Mouse (Mus musculus): ENCODE data around the gene Hspa1a. TPM values are rescaled to one million over a fixed set of nuclear protein-coding genes. Genes with fewer than 3 reads are reported as not detected.
"Not testable (repeated sequence)": the region's sequence is repeated elsewhere in the genome, so short reads cannot be mapped to it uniquely, and the experiment has no call there.

The Hspa1a gene
- polyA plus RNA-seq, 1 experiment from 2014 or later = 0.94 TPM

DNA sequence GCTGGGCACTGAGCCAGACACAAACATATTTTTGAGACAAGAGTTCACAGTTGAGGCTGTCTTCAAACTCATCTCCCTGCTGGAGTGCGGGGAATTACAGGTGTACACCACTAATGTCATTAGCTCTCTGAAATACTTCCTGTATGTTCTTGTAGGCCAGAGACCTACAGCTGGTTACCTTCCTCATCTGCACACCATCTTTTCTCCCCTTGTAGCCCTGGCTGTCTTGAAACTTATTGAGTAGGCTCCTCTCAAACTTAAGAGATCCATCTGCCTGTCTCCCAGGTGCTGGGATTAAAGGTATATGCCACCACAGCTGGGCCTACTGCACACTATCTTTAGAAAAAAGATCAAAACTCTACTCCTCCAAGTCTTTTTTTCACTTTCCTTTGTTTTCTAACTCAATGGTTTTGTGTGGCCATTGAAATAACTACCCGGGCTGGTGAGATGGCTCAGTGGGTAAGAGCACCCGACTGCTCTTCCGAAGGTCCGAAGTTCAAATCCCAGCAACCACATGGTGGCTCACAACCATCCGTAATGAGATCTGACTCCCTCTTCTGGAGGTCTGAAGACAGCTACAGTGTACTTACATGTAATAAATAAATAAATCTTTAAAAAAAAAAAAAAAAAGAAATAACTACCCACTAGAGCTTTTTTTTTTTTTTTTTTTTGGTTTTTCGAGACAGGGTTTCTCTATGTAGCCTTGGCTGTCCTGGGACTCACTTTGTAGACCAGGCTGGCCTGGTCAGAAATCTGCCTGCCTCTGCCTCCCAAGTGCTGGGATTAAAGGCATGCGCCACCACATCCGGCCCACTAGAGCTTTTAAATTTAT is 23.0 kb downstream of the Hspa1a start:
- peaks cover 27% of the 10 kb centered on the region for H3K36me3 ChIP-seq (replicated peaks)
- peak; percentile 29 for DNase-seq (ENCODE audit: extremely low spot score, low spot score)
- 68% methylated on average over 9 of the region's 9 CpGs for WGBS
- H3K4me1 ChIP-seq = peaks cover 11% of the 10 kb centered on the region
- H3K27me3 ChIP-seq (ENCODE audit: poor library complexity, severe bottlenecking); H3K9me3 ChIP-seq; H3K27ac ChIP-seq: not testable (repeated sequence)
- H3K4me3 ChIP-seq = peak overlapping the region; percentile 98; the same call in 1 of the 2 replicates

DNA sequence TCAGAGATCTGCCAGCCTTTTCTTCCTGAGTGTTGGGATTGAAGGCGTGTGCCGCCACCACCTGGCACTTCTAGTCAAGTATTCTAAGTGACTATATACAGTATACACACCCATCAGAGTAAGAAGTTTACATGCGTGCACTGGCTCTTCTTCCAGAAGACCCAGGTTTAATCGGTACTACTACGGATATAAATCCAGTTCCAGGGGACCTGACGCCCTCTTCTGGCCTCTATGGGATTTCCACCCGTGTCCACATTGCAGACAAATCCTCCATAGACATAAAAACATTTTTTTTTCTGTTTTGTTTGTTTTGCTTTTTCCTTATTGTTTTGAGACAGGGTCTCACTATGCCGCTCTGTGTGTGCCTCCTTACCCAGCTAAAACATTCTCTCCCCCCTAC is 24.4 kb downstream of the Hspa1a start:
- Histone ChIP-seq H3K36me3 (replicated peaks) (peaks cover 27% of the 10 kb centered on the region), H3K4me1 (peaks cover 11% of the 10 kb centered on the region), H3K27me3 (ENCODE audit: poor library complexity, severe bottlenecking) (no peaks in the 10 kb centered on the region), H3K27ac (no peak overlapping the region), H3K4me3 (no peak overlapping the region), H3K9me3 (no peaks in the 10 kb centered on the region; the same call in 1 of the 2 replicates)
- DNase-seq (ENCODE audit: extremely low spot score, low spot score) = no peak
- 35% methylated on average over 8 of the region's 8 CpGs for WGBS

DNA sequence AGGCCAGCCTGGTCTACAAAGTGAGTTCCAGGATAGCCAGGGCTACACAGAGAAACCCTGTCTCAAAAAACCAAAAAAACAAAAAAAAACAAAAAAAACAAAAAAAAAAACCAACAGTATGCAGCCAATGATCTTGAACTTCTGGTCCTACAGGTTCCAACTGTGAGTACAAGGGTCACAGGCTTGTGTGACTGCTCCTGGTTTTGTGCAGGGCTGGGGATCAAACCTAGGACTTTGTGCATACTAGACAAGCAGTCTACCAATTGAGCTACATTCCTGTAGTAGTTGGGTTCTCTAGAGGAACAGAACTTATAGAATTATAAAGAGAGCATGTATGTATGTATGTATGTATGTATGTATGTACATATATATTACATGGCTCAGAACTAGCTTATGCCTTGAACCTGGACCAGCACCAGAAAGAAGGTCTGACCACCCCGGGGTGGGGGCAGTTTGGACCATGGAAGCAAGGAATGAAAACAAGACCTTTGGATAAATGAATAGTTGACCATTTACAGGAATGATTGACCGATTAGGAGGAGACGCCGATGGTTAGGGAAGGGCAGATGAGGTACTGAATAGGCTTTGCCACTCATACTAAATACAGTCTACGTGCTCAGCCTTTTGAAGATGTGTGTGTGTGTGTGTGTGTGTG is 25.3 kb downstream of the Hspa1a start:
- WGBS = 89% methylated on average over 5 of the region's 5 CpGs
- H3K9me3 ChIP-seq = no peaks in the 10 kb centered on the region; the same call in 1 of the 2 replicates
- peaks cover 16% of the 10 kb centered on the region for H3K4me1 ChIP-seq
- no peak overlapping the region for H3K27ac ChIP-seq
- no peaks in the 10 kb centered on the region for H3K27me3 ChIP-seq (ENCODE audit: poor library complexity, severe bottlenecking)
- H3K36me3 ChIP-seq (replicated peaks) = peaks cover 24% of the 10 kb centered on the region
- H3K4me3 ChIP-seq = no peak overlapping the region
- no peak for DNase-seq (ENCODE audit: extremely low spot score, low spot score)

DNA sequence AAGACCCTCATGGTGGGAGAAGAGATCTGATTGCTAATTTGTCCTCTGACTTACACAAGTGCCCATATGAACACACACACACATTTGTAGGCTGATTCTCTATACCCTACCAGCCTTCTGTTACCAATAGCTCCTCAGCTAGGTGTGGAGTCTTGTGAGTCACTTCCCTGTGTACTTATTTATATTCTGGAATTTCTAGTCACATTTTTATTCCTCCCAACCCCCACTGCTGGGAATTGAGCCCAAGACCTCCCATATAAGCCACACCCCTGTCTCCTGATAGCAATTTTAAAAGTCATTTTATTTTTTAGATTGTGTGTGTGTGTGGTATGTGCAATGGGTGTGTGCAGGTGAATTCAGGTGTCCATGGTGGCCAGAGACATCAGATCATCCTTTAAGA is 27.6 kb downstream of the Hspa1a start:
- Histone ChIP-seq H3K9me3 (no peaks in the 10 kb centered on the region; the same call in 1 of the 2 replicates), H3K36me3 (replicated peaks) (peaks cover 1% of the 10 kb centered on the region), H3K4me1 (peaks cover 15% of the 10 kb centered on the region), H3K4me3 (no peak overlapping the region), H3K27me3 (ENCODE audit: poor library complexity, severe bottlenecking) (no peaks in the 10 kb centered on the region), H3K27ac (no peak overlapping the region)
- DNase-seq (ENCODE audit: extremely low spot score, low spot score) = no peak

DNA sequence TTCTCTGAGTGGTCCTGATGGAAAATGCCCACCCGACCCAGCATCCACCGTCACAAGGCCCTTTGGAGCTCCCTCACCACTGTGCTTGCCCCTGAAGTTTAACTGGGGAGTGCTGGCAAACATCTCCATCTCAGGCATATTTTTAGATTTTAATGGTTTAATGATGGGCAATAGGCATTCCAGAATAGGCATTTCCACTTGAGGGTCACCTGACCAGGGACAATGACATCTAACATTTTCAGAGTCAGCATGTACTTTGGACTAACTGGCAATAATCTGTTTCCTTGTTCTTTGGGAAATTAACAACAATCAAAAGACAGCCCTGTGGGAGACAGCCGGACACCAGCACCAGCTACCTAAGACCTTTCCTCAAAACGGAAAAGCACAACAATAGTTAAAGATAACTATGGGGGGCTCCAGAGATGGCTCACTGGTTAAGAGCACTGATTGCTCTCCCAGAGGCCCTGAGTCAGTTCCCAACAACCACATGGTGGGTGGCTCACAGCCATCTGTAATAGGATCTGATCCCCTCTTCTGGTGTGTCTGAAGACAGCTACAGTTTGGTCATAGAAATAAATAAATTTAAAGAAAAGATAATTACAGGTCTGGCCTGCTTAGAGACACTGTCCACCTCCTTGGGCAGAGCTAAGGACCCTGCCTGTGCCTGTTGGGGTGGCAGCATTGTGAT is 28.7 kb downstream of the Hspa1a start:
- DNase-seq (ENCODE audit: extremely low spot score, low spot score) = no peak
- peaks cover 15% of the 10 kb centered on the region for H3K4me1 ChIP-seq
- H3K27me3 ChIP-seq (ENCODE audit: poor library complexity, severe bottlenecking) = no peaks in the 10 kb centered on the region
- no peaks in the 10 kb centered on the region; the same call in 1 of the 2 replicates for H3K9me3 ChIP-seq
- no peak overlapping the region for H3K4me3 ChIP-seq
- WGBS = 87% methylated on average over 4 of the region's 4 CpGs
- H3K36me3 ChIP-seq (replicated peaks) = no peaks in the 10 kb centered on the region
- no peak overlapping the region for H3K27ac ChIP-seq

DNA sequence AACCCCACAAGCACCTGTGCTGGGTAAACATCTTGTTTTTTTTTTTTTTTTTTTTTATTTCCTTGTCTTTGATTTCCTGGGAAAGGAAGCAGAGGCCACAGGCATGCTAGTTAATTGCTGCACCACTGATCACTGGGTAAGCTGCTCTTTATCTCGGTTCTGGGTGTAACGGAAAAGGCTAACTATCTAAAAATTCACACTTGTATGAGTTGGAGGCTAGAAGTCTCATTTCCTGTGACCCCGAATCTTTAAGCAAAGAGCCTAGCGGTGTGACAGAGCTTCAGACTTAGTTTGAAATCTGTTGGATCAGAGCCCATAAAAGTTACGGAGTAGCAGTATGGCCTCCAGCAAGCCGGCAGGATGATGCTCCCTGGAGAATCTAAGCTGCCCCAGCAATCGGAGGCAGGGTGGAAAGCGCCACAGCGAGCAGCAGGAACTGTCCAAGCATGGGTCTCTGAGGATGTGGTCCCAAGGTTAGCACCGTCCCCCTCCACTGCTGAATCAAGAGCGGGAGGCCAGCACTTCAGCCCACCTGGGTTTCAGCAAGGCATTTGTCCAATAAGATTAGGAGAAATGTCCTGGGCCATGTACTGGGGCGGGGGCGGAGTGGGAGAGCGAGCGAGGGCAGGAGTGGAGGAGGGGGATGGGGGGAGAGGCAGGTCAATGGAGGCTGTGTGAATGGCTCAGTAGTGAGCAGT is 30.5 kb downstream of the Hspa1a start:
- peak overlapping the region; percentile 46 for H3K4me3 ChIP-seq

DNA sequence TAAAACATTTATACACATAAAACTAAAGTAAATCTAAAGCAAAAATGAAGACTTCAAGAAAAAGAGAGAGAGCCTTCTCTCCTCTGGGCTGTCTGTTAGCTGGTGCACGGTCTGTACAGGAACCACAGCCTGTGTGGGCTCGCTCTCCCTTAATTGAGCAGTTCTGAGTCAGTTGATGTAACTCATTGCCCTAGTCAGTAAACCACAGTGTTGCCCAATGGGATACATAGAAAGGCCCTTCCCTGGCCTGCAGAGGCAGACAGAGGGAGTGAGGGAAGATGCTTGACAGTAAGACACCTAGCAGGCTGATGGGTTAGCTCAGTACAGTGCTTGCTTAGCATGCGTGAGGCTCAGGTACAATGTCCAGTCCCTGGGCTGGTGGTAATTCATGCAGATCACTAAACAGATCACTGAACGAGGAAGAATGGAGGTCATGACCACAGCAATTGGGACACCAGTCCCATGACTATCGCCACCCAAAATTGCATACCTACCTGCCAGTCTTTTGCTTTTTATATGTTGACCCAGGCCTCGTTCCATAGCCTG is 33.9 kb downstream of the Hspa1a start:
- WGBS = 91% methylated on average over 6 of the region's 6 CpGs
- Histone ChIP-seq H3K27ac (no peak overlapping the region), H3K4me3 (no peak overlapping the region), H3K27me3 (ENCODE audit: poor library complexity, severe bottlenecking) (no peaks in the 10 kb centered on the region; the same call in 1 of the 2 replicates), H3K9me3 (no peaks in the 10 kb centered on the region), H3K4me1 (peaks cover 35% of the 10 kb centered on the region), H3K36me3 (replicated peaks) (peaks cover 21% of the 10 kb centered on the region)
- no peak for DNase-seq (ENCODE audit: extremely low spot score, low spot score)

More for the DNA sequence above, 30.5 kb downstream of the Hspa1a start:
- peak overlapping the region; percentile 84 for H3K27ac ChIP-seq
- 6% methylated on average over 15 of the region's 15 CpGs for WGBS
- DNase-seq (ENCODE audit: extremely low spot score, low spot score) = peak; percentile 70
- no peaks in the 10 kb centered on the region for H3K36me3 ChIP-seq (replicated peaks)
- no peaks in the 10 kb centered on the region; the same call in 1 of the 2 replicates for H3K9me3 ChIP-seq
- H3K4me1 ChIP-seq = peaks cover 15% of the 10 kb centered on the region
- H3K27me3 ChIP-seq (ENCODE audit: poor library complexity, severe bottlenecking) = no peaks in the 10 kb centered on the region

DNA sequence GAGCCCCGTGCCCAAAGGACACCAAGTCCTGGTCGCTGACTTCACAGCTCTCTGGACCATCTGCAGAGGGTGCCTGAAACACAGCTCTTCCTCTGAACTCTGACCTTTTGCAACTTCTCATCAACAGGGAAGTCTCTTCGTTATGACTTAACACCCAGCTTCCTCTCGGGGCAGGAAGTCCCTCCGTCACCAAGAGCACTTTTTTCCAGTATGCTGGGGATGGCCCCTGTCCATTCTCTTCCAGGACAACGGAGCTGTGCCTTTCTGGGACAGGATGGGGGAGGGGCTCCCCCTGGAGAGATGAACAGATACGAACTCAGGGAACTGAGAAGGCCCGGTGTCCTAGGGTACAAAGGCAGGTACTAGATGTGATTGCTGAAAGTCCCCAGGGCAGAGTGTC is 37.1 kb downstream of the Hspa1a start:
- peaks cover 12% of the 10 kb centered on the region for H3K27me3 ChIP-seq (ENCODE audit: poor library complexity, severe bottlenecking)
- no peak overlapping the region for H3K4me3 ChIP-seq
- H3K27ac ChIP-seq = no peak overlapping the region
- peaks cover 21% of the 10 kb centered on the region for H3K36me3 ChIP-seq (replicated peaks)
- WGBS = 54% methylated on average over 8 of the region's 8 CpGs
- peaks cover 38% of the 10 kb centered on the region for H3K4me1 ChIP-seq
- DNase-seq (ENCODE audit: extremely low spot score, low spot score) = no peak
- H3K9me3 ChIP-seq = no peaks in the 10 kb centered on the region

DNA sequence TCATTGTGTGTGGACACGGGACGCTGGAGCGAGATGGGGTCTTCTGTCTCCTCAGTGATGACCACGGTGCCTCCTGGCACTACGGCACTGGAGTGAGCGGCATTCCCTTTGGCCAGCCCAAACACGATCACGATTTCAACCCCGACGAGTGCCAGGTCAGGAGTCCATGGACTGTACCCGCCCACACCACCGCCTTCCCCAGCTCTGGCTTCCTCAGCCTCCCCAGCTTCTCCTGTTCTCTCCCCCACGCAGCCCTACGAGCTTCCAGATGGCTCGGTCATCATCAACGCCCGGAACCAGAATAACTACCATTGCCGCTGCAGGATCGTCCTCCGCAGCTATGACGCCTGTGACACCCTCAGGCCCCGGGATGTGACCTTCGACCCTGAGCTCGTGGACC is 37.9 kb downstream of the Hspa1a start:
- WGBS = 68% methylated on average over 24 of the region's 24 CpGs
- no peaks in the 10 kb centered on the region for H3K9me3 ChIP-seq
- H3K4me1 ChIP-seq = peaks cover 38% of the 10 kb centered on the region
- H3K27ac ChIP-seq = peak overlapping the region; percentile 30; the same call in 1 of the 2 replicates
- H3K4me3 ChIP-seq = peak overlapping the region; percentile 18
- peaks cover 12% of the 10 kb centered on the region for H3K27me3 ChIP-seq (ENCODE audit: poor library complexity, severe bottlenecking)
- peaks cover 21% of the 10 kb centered on the region for H3K36me3 ChIP-seq (replicated peaks)
- no peak for DNase-seq (ENCODE audit: extremely low spot score, low spot score)

DNA sequence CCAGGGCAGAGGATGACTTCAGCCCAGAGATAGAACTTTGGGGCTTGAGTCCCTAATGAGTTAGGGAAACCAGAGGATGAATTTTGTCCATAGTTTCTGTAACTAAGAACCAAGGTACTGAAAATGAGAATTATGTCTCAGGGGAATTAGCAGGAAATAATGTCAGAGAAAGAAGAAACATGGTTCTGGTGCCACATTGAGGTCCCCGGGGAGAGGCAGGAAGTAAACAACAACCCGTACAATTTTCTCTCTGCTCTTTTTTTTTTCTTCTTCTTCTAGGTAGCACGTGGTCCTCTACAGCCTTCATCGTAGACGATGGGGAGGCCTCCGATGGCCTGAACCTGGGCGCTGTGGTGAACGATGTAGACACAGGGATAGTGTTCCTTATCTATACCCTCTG is 39.7 kb downstream of the Hspa1a start:
- no peaks in the 10 kb centered on the region for H3K9me3 ChIP-seq
- H3K27me3 ChIP-seq (ENCODE audit: poor library complexity, severe bottlenecking) = peaks cover 12% of the 10 kb centered on the region
- WGBS = 91% methylated on average over 8 of the region's 8 CpGs
- peak overlapping the region; percentile 84; the same call in 1 of the 2 replicates for H3K27ac ChIP-seq
- peaks cover 21% of the 10 kb centered on the region for H3K36me3 ChIP-seq (replicated peaks)
- peaks cover 38% of the 10 kb centered on the region for H3K4me1 ChIP-seq
- peak overlapping the region; percentile 78 for H3K4me3 ChIP-seq
- no peak for DNase-seq (ENCODE audit: extremely low spot score, low spot score)

DNA sequence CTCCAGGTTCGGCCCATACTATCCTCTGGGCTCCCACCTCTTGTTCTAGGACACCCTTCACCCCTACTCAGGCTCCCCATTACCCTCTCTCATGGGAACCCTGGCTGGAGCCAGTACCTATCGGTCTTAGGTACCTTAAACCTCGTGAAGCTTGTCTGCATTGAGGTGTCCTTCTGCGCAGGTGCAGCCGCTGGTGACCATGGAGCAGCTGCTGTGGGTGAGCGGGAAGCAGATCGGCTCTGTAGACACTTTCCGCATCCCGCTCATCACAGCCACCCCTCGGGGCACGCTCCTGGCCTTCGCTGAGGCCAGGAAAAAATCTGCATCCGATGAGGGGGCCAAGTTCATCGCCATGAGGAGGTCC is 40.2 kb downstream of the Hspa1a start:
- H3K27ac ChIP-seq = peak overlapping the region; percentile 84
- peaks cover 38% of the 10 kb centered on the region for H3K4me1 ChIP-seq
- DNase-seq (ENCODE audit: extremely low spot score, low spot score) = no peak

More for the DNA sequence above, 40.2 kb downstream of the Hspa1a start:
- WGBS = 13% methylated on average over 14 of the region's 14 CpGs
- Histone ChIP-seq H3K27me3 (ENCODE audit: poor library complexity, severe bottlenecking) (peaks cover 12% of the 10 kb centered on the region), H3K4me3 (peak overlapping the region; percentile 78), H3K9me3 (no peaks in the 10 kb centered on the region), H3K36me3 (replicated peaks) (peaks cover 21% of the 10 kb centered on the region)
